Mouse (Mus musculus): ENCODE measurements around the gene Pygl. TPM values are rescaled to one million over a fixed set of nuclear protein-coding genes. Genes with fewer than 3 reads are reported as not detected.
"Not testable (repeated sequence)": the region's sequence is repeated elsewhere in the genome, so short reads cannot be mapped to it uniquely, and the experiment has no call there.

Pygl gene
- polyA plus RNA-seq, 1 experiment from 2014 or later, result 9.2 TPM

DNA sequence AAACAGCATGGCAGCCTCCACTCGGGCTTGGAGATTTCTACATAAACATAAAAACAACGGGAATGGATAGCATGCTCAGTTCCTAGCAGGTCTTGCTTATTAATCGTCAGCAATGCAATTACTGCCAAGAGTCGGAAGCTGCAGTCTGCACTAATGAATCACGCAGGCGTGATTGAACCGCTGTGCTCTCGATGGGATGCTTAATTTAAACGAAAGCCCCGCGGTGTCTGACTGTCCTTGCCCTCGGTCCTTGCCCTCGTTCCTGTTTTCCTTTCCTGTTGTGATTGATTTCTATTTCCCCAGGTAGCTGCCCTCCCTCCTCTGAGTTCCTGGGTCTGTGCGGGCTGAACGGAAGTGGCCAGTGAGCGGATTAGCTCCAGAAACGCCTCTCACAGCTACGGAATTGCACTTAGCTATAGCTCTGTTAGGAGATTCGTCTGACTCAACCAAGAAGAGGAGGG is 39.0 kb downstream of the Pygl start:
- peak overlapping the region; percentile 56 for H3K27ac ChIP-seq
- H3K9ac ChIP-seq, result peak overlapping the region; percentile 47
- no peaks in the 10 kb centered on the region for H3K9me3 ChIP-seq (ENCODE audit: control insufficient read depth, low read length)
- WGBS, result 17% methylated on average over 19 of the region's 19 CpGs
- DNase-seq (ENCODE audit: low spot score) (peak; percentile 65), ATAC-seq (ENCODE audit: low FRiP score) (peak; percentile 70)
- peak overlapping the region; percentile 28 for H3K4me3 ChIP-seq (replicated peaks; ENCODE audit: low read length)
- no peaks in the 10 kb centered on the region for H3K36me3 ChIP-seq (replicated peaks; ENCODE audit: control insufficient read depth, insufficient read depth)
- no peaks in the 10 kb centered on the region for H3K27me3 ChIP-seq (ENCODE audit: control insufficient read depth, insufficient read depth, low read length)
- no peaks in the 10 kb centered on the region for H3K4me1 ChIP-seq (replicated peaks; ENCODE audit: control insufficient read depth, insufficient read depth, low read length)
- peak overlapping the region; percentile 48 for H3K4me2 ChIP-seq (replicated peaks)

DNA sequence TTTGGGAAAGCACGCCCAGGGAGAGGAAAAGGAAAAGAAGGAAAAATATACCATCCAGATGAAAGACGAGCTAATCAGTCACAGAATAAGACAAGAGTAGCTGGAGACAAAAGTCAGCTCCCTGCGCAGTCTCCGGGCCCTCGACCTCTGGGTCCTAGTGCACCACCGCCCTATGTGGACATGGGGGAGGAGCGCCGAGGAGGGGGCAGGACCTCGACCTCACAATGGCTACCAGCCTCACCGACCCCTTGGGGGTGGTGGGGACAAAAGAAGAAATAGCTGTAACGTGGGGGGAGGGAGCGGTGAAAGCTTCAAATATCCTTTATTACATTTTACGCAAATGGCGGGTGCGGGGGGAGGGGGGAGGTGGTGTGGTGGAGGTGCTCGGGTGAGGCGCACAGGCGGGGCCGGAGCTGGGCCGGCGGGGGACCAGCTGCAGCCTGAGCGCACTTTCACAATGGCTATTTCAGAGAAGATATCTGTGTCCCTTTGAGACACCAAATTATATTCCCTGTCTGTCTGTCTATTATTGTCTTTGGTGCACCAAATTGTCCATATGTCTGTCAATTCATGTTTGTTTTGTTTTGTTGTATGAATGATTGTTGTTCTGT is 47.0 kb downstream of the Pygl start:
- Histone ChIP-seq H3K4me2 (replicated peaks) (0 out of 2 replicates have a peak overlapping the region, but pooled peaks have one; percentile 7), H3K36me3 (replicated peaks; ENCODE audit: control insufficient read depth, insufficient read depth) (no peaks in the 10 kb centered on the region), H3K4me3 (replicated peaks; ENCODE audit: low read length) (peak overlapping the region; percentile 27), H3K27ac (peak overlapping the region; percentile 59), H3K27me3 (ENCODE audit: control insufficient read depth, insufficient read depth, low read length) (no peaks in the 10 kb centered on the region), H3K4me1 (replicated peaks; ENCODE audit: control insufficient read depth, insufficient read depth, low read length) (no peaks in the 10 kb centered on the region), H3K9me3 (ENCODE audit: control insufficient read depth, low read length) (peaks cover 4% of the 10 kb centered on the region; the same call in 1 of the 2 replicates), H3K9ac (peak overlapping the region; percentile 28)
- 67% methylated on average over 22 of the region's 22 CpGs for whole genome bisulfite sequencing
- ATAC-seq (ENCODE audit: low FRiP score), result 0 out of 2 replicates have a peak, but pooled peaks have one; percentile 51
- DNase-seq (ENCODE audit: low spot score), result no peak

DNA sequence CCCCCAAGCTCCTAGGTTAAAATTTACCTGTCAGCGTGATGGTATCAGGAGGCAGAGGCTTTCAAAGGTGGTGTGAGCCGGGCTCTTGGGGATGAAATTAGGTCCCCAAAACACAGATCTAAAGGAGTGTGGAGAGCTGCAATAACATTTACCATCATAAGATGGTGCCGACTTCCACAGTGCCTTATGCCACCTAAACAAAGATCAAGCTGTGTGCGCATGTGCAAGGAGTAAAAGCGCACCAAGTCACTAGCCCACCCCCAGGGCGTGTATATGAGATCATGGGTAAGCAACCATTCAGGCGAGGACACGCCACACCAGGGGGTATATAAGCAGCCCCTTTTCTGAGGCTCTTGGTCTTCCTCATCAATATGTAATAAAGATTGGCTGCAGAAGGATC is 47.8 kb downstream of the Pygl start:
- WGBS, result 92% methylated on average over 8 of the region's 8 CpGs
- peak overlapping the region; percentile 59 for H3K27ac ChIP-seq

DNA sequence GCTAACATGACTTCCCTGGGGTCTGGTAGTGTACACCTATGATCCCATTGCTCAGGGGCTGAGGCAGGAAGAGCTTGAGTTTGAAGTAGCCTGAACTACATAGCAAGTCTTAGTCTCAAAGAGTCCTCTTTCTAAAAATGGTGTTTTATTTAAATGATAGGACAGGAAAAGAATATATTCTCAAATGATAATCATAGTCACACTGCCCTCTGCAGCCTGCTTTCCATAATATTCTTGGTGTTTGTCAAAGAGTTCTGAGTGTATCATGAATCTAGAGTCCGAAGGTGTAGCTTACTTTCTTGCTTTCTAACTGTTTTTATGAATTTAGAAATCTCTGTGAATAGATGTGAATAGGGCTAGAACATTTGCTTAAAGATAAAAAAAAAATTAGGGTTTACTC is 61.3 kb downstream of the Pygl start:
- ATAC-seq (ENCODE audit: low FRiP score) (no peak), DNase-seq (ENCODE audit: low spot score) (no peak)
- Histone ChIP-seq H3K36me3 (replicated peaks; ENCODE audit: control insufficient read depth, insufficient read depth) (no peaks in the 10 kb centered on the region), H3K27ac (no peak overlapping the region), H3K4me1 (replicated peaks; ENCODE audit: control insufficient read depth, insufficient read depth, low read length) (no peaks in the 10 kb centered on the region), H3K27me3 (ENCODE audit: control insufficient read depth, insufficient read depth, low read length) (no peaks in the 10 kb centered on the region), H3K4me3 (replicated peaks; ENCODE audit: low read length) (no peak overlapping the region), H3K9me3 (ENCODE audit: control insufficient read depth, low read length) (no peaks in the 10 kb centered on the region), H3K9ac (no peak overlapping the region), H3K4me2 (replicated peaks) (no peak overlapping the region)
- 92% methylated on average over 1 of the region's 1 CpGs for WGBS

More for the DNA sequence above, 47.8 kb downstream of the Pygl start:
- H3K4me3 ChIP-seq (replicated peaks; ENCODE audit: low read length), result peak overlapping the region; percentile 27
- H3K9me3 ChIP-seq (ENCODE audit: control insufficient read depth, low read length); H3K36me3 ChIP-seq (replicated peaks; ENCODE audit: control insufficient read depth, insufficient read depth); ATAC-seq (ENCODE audit: low FRiP score); H3K4me1 ChIP-seq (replicated peaks; ENCODE audit: control insufficient read depth, insufficient read depth, low read length); H3K27me3 ChIP-seq (ENCODE audit: control insufficient read depth, insufficient read depth, low read length); DNase-seq (ENCODE audit: low spot score): not testable (repeated sequence)
- H3K4me2 ChIP-seq (replicated peaks), result 0 out of 2 replicates have a peak overlapping the region, but pooled peaks have one; percentile 7
- peak overlapping the region; percentile 28; the same call in 1 of the 2 replicates for H3K9ac ChIP-seq

DNA sequence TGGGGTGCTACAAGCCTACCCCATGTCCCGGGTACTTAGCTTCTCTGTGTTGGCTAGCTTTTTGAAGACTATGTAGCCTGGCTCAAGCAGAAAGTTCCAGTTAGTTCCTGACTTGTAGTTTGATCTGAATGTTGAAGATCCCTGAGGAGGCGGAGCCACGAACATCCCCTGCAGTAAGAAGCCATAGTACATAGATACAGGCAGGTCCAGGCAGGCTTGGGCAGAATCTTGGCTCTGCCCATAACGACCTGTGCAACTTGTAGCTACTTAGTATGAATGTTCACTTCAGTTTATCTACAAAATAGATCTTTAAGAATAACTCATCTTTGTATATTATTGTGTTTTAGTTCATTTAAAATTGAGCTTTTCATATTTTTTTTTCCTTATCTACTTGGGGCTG is 63.3 kb downstream of the Pygl start:
- ATAC-seq (ENCODE audit: low FRiP score) (no peak), DNase-seq (ENCODE audit: low spot score) (no peak)
- Histone ChIP-seq H3K9ac (no peak overlapping the region), H3K36me3 (replicated peaks; ENCODE audit: control insufficient read depth, insufficient read depth) (no peaks in the 10 kb centered on the region), H3K4me1 (replicated peaks; ENCODE audit: control insufficient read depth, insufficient read depth, low read length) (no peaks in the 10 kb centered on the region), H3K4me2 (replicated peaks) (no peak overlapping the region), H3K4me3 (replicated peaks; ENCODE audit: low read length) (no peak overlapping the region), H3K9me3 (ENCODE audit: control insufficient read depth, low read length) (no peaks in the 10 kb centered on the region), H3K27me3 (ENCODE audit: control insufficient read depth, insufficient read depth, low read length) (no peaks in the 10 kb centered on the region), H3K27ac (no peak overlapping the region)
- 89% methylated on average over 4 of the region's 4 CpGs for WGBS

DNA sequence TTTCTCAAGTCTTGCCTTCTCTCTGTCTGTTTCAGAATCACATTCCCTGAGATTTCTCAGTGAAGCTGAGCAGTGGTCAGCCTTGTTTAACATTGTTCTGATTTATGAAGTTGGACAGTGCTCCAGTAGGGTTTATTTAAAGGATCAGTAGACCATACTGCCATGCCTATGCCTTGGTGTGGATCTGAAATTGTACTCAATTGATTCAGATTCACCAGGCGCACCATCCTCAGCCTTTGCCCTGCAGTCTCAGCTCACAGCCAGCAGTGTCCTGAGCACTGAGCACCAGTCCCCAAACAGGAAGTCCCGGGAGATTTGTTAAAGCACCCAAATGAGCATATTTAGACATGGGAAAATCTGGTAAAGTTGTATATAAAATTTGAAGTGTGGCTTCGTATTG is 66.5 kb downstream of the Pygl start:
- H3K36me3 ChIP-seq (replicated peaks; ENCODE audit: control insufficient read depth, insufficient read depth), result no peaks in the 10 kb centered on the region
- no peaks in the 10 kb centered on the region for H3K4me1 ChIP-seq (replicated peaks; ENCODE audit: control insufficient read depth, insufficient read depth, low read length)
- H3K4me3 ChIP-seq (replicated peaks; ENCODE audit: low read length), result no peak overlapping the region
- no peak overlapping the region for H3K4me2 ChIP-seq (replicated peaks)
- no peak for DNase-seq (ENCODE audit: low spot score)
- no peak overlapping the region for H3K9ac ChIP-seq
- WGBS, result 81% methylated on average over 3 of the region's 3 CpGs
- no peak for ATAC-seq (ENCODE audit: low FRiP score)
- no peak overlapping the region for H3K27ac ChIP-seq
- no peaks in the 10 kb centered on the region for H3K9me3 ChIP-seq (ENCODE audit: control insufficient read depth, low read length)
- H3K27me3 ChIP-seq (ENCODE audit: control insufficient read depth, insufficient read depth, low read length), result no peaks in the 10 kb centered on the region

DNA sequence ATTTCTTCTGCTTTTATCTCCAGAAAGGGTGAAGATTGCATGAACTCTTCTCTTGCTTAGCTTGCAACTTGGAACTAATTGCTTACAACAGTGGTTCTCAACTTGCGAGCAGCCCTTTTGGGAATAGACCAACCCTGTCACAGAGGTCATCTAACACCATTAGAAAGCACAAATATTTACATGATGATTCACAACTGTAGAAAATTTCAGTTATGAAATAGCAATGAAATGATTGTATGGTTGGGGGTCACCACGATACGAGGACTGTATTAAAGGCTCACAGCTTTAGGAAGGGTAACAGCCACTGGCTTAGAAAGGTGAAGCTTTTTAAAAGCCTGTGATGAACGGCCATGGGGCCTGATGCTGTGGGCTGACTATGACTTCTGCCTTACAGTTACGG is 70.2 kb downstream of the Pygl start:
- Histone ChIP-seq H3K4me3 (replicated peaks; ENCODE audit: low read length) (no peak overlapping the region), H3K9me3 (ENCODE audit: control insufficient read depth, low read length) (no peaks in the 10 kb centered on the region), H3K4me1 (replicated peaks; ENCODE audit: control insufficient read depth, insufficient read depth, low read length) (no peaks in the 10 kb centered on the region), H3K9ac (no peak overlapping the region), H3K27me3 (ENCODE audit: control insufficient read depth, insufficient read depth, low read length) (no peaks in the 10 kb centered on the region), H3K27ac (no peak overlapping the region), H3K4me2 (replicated peaks) (no peak overlapping the region), H3K36me3 (replicated peaks; ENCODE audit: control insufficient read depth, insufficient read depth) (no peaks in the 10 kb centered on the region)
- 82% methylated on average over 5 of the region's 5 CpGs for WGBS
- DNase-seq (ENCODE audit: low spot score), result no peak
- no peak for ATAC-seq (ENCODE audit: low FRiP score)

DNA sequence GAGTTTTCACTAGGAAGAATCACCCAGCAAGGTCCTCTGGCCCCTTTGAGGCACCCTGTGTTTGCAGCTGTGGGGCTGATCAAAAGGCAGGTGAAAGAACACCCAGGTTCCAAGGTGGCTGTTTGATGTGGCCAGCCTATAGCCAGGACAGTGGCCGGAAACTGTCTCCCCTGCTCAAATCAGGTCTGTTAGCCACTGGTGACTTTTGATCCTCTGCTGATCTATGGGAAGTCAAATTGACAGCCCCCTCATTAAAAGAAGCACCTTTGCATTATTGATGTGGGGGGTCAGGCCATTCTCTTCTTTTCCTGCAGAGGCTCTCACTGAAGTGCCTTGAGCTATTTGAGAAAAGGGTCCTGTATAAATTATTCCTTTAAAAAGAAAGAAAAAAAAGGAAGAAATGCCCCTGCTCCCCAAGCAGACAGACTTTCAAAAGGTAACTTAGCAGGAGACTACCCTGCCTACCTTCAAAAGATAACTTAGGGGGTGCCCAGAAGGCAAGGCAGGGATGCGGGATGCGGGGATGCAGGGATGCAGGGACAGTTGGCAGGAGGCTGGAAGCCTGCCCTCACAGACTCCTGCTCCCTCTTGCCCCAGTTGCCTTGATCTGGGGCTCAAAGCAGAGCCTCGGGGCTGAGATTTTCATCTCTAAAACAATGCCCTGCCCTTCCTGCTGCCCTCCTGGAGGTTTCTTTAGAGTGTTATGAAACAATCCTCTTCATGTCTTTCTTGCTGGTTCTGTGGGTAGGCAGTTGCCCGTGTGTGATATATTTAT is 73.8 kb downstream of the Pygl start:
- no peaks in the 10 kb centered on the region for H3K4me1 ChIP-seq (replicated peaks; ENCODE audit: control insufficient read depth, insufficient read depth, low read length)

DNA sequence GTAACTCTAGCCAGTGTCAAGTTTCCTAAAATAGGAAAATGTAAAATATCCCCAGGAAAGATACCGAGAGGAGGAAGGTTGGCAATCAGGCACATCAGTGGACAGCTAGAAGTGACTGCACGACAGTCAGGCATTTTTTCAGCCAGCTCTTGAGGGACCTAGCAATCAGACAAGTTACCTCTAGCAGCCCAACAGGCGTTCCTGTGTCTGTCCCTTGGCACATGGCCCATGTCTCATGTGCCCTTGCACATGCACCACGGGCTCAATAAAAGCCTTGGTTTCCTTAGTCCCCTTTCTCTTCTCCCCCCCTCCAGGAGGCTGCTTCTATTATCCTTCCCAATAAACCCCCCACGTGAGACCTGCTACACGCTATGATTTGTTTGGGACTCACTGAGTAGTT is 75.1 kb downstream of the Pygl start:
- Histone ChIP-seq H3K27me3 (ENCODE audit: control insufficient read depth, insufficient read depth, low read length) (no peaks in the 10 kb centered on the region), H3K4me3 (replicated peaks; ENCODE audit: low read length) (no peak overlapping the region), H3K9ac (no peak overlapping the region), H3K4me2 (replicated peaks) (no peak overlapping the region), H3K9me3 (ENCODE audit: control insufficient read depth, low read length) (no peaks in the 10 kb centered on the region), H3K4me1 (replicated peaks; ENCODE audit: control insufficient read depth, insufficient read depth, low read length) (no peaks in the 10 kb centered on the region), H3K27ac (no peak overlapping the region), H3K36me3 (replicated peaks; ENCODE audit: control insufficient read depth, insufficient read depth) (no peaks in the 10 kb centered on the region)
- no peak for ATAC-seq (ENCODE audit: low FRiP score)
- DNase-seq (ENCODE audit: low spot score), result no peak
- WGBS, result 63% methylated on average over 6 of the region's 6 CpGs

More for the DNA sequence above, 73.8 kb downstream of the Pygl start:
- H3K9ac ChIP-seq, result no peak overlapping the region
- H3K9me3 ChIP-seq (ENCODE audit: control insufficient read depth, low read length), result no peaks in the 10 kb centered on the region
- no peaks in the 10 kb centered on the region for H3K36me3 ChIP-seq (replicated peaks; ENCODE audit: control insufficient read depth, insufficient read depth)
- WGBS, result 53% methylated on average over 5 of the region's 5 CpGs
- ATAC-seq (ENCODE audit: low FRiP score), result no peak
- no peak overlapping the region for H3K4me2 ChIP-seq (replicated peaks)
- no peak for DNase-seq (ENCODE audit: low spot score)
- no peaks in the 10 kb centered on the region for H3K27me3 ChIP-seq (ENCODE audit: control insufficient read depth, insufficient read depth, low read length)
- no peak overlapping the region for H3K4me3 ChIP-seq (replicated peaks; ENCODE audit: low read length)
- H3K27ac ChIP-seq, result no peak overlapping the region

All from hindbrain, embryonic 14.5 days (tissue).